Mouse (Mus musculus): Measurements from ENCODE around the gene Spef1. TPM values are rescaled to one million over a fixed set of nuclear protein-coding genes. Genes with fewer than 3 reads are reported as not detected.

Gene Spef1
- polyA plus RNA-seq, 1 experiment, result 10.8 TPM

GRCm38 (mm10) chr2:131208356-131208755, 21.3 kb upstream of the Spef1 start:
- Histone ChIP-seq H3K4me1 (ENCODE audit: control insufficient read depth, insufficient read depth, low read length) (peaks cover 4% of the 10 kb centered on the region), H3K4me3 (ENCODE audit: insufficient read depth, low read length) (no peak overlapping the region), H3K27ac (ENCODE audit: insufficient read depth, low read length) (no peak overlapping the region)
- TF ChIP-seq CTCF (IDR thresholded peaks at IDR 0.05; ENCODE audit: borderline replicate concordance, insufficient read depth, low read length) (no peak), POLR2A (IDR thresholded peaks at IDR 0.05; ENCODE audit: low read depth, low read length) (no peak)

DNA sequence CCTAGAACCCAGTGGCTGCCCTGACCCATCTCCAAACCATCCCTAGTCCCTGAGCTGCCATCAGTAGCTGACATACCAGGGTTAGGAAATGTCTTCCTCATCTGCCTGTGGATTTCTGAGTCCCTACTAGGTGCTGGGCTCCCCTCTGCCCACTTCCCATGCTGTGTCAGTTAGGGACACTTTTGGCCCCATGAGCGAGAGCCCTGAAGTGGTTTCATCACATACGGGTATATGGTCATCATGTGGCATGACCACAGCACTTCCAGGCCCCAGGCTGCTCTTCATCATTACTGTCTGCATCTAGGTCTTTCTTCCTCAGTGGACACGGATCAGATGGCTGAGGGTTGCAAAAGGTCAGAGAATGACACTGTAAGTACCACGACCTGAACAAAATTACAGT, 19.7 kb upstream of the Spef1 start, which contains the start of gene Ap5s1:
TSS of gene Ap5s1 (plus strand) at position 301 of the 400 bp plus-strand sequence.
- H3K4me3 ChIP-seq (ENCODE audit: insufficient read depth, low read length), result no peak within 1 kb of the TSS
- H3K27ac ChIP-seq (ENCODE audit: insufficient read depth, low read length), result no peak within 1 kb of the TSS
- H3K4me1 ChIP-seq (ENCODE audit: control insufficient read depth, insufficient read depth, low read length), result peaks cover 4% of the 10 kb centered on the region
- no peak for TF ChIP-seq CTCF (IDR thresholded peaks at IDR 0.05; ENCODE audit: borderline replicate concordance, insufficient read depth, low read length)
- TF ChIP-seq POLR2A (IDR thresholded peaks at IDR 0.05; ENCODE audit: low read depth, low read length), result no peak

DNA sequence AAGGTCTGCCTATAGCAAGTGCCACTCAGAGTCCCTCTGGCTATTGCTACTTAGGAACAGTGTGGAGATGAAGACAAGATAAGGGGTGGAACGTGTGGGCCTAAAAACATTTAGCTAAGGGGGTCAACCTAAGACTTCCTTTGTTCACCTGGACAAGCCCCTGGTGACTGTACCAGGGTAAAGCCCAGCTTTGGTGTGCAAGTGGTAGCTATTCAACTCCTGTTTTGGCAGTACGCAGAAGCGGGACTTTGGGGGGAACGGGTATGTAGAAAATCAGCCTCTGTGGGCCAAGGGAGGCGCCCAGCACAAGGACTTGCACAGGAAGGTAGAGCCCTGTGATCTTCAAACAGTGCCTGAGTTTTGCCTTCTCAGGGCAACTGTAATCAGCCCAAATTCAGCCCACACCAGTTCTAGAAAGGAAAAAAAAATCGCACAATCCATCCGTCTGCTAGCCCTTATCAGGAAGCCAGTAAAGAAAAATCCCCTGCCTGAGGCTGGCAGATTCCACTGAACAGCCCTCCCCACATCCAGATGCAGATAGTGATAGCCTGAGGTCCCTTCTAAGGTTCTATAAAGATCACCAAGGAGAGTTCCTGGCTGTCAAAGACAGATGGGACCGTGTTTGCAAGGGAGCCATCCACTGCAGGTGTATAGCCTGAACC, 18.6 kb upstream of the Spef1 start:
- TF ChIP-seq POLR2A (IDR thresholded peaks at IDR 0.05; ENCODE audit: low read depth, low read length), result no peak
- no peak for TF ChIP-seq CTCF (IDR thresholded peaks at IDR 0.05; ENCODE audit: borderline replicate concordance, insufficient read depth, low read length)
- no peak overlapping the region for H3K4me3 ChIP-seq (ENCODE audit: insufficient read depth, low read length)
- peaks cover 4% of the 10 kb centered on the region for H3K4me1 ChIP-seq (ENCODE audit: control insufficient read depth, insufficient read depth, low read length)
- peak overlapping the region; percentile 97; the same call in 1 of the 2 replicates for H3K27ac ChIP-seq (ENCODE audit: insufficient read depth, low read length)

GRCm38 (mm10) chr2:131204410-131204981, 17.4 kb upstream of the Spef1 start:
- H3K4me3 ChIP-seq (ENCODE audit: insufficient read depth, low read length), result no peak overlapping the region
- peaks cover 4% of the 10 kb centered on the region for H3K4me1 ChIP-seq (ENCODE audit: control insufficient read depth, insufficient read depth, low read length)
- TF ChIP-seq POLR2A (IDR thresholded peaks at IDR 0.05; ENCODE audit: low read depth, low read length) (peak; percentile 68), CTCF (IDR thresholded peaks at IDR 0.05; ENCODE audit: borderline replicate concordance, insufficient read depth, low read length) (no peak)
- H3K27ac ChIP-seq (ENCODE audit: insufficient read depth, low read length), result peak overlapping the region; percentile 97

DNA sequence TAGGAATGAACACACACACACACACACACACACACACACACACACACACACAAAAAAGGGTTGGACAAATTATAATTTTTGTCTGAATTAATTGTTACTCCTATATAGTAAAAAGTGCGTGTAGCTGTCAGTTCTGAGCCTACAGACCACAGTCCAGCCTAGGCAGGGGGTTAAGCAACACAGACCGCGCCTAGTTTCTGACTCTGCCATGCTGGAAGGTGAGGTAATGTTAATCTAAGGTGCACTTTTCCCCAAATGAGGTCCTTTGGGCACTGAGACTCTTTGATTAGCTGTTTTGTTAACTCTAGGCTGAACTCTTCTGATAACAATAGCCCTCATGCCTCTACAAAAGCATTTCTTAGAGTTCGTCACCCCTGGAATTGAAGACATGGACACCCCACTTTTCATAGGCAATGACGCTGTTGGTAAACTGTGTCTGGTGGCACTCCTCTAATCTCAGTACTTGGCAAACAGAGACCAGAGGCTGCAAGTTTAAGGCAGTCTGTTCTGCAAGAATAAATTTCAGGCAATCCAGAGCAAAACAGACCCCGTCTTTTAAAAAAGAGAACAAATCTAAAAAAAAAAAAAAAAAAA, 16.8 kb upstream of the Spef1 start:
- Histone ChIP-seq H3K27ac (ENCODE audit: insufficient read depth, low read length) (peak overlapping the region; percentile 97), H3K4me1 (ENCODE audit: control insufficient read depth, insufficient read depth, low read length) (peaks cover 4% of the 10 kb centered on the region), H3K4me3 (ENCODE audit: insufficient read depth, low read length) (no peak overlapping the region)
- TF ChIP-seq CTCF (IDR thresholded peaks at IDR 0.05; ENCODE audit: borderline replicate concordance, insufficient read depth, low read length), result no peak
- TF ChIP-seq POLR2A (IDR thresholded peaks at IDR 0.05; ENCODE audit: low read depth, low read length), result no peak

- TF ChIP-seq POLR2A (IDR thresholded peaks at IDR 0.05; ENCODE audit: low read depth, low read length) (no peak), CTCF (IDR thresholded peaks at IDR 0.05; ENCODE audit: borderline replicate concordance, insufficient read depth, low read length) (no peak)
- Histone ChIP-seq H3K4me3 (ENCODE audit: insufficient read depth, low read length) (no peak overlapping the region), H3K4me1 (ENCODE audit: control insufficient read depth, insufficient read depth, low read length) (peaks cover 4% of the 10 kb centered on the region), H3K27ac (ENCODE audit: insufficient read depth, low read length) (no peak overlapping the region)
Observed at GRCm38 (mm10) chr2:131201262-131201661, 14.2 kb upstream of the Spef1 start.

DNA sequence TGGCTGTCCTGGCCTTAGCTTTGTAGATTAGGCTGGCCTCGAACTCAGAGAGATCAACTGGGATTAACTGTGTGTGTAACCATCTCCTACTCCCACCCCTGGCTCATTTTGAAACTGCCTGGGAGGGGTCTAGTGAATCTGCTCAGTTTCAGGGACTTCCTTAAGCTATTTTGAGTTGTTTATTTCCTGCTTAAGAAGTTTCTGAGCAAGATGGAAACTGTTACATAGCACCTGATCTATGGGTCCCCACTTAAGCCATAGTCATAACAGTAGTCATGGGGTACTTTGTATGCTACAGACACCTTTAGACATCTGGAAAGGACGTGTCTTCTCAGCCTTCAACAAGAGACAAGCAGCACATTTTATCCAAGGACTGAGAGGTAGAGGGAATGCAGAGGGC, 13.6 kb upstream of the Spef1 start:
- no peak overlapping the region for H3K4me3 ChIP-seq (ENCODE audit: insufficient read depth, low read length)
- peaks cover 4% of the 10 kb centered on the region for H3K4me1 ChIP-seq (ENCODE audit: control insufficient read depth, insufficient read depth, low read length)
- no peak overlapping the region for H3K27ac ChIP-seq (ENCODE audit: insufficient read depth, low read length)
- TF ChIP-seq POLR2A (IDR thresholded peaks at IDR 0.05; ENCODE audit: low read depth, low read length) (no peak), CTCF (IDR thresholded peaks at IDR 0.05; ENCODE audit: borderline replicate concordance, insufficient read depth, low read length) (no peak)

DNA sequence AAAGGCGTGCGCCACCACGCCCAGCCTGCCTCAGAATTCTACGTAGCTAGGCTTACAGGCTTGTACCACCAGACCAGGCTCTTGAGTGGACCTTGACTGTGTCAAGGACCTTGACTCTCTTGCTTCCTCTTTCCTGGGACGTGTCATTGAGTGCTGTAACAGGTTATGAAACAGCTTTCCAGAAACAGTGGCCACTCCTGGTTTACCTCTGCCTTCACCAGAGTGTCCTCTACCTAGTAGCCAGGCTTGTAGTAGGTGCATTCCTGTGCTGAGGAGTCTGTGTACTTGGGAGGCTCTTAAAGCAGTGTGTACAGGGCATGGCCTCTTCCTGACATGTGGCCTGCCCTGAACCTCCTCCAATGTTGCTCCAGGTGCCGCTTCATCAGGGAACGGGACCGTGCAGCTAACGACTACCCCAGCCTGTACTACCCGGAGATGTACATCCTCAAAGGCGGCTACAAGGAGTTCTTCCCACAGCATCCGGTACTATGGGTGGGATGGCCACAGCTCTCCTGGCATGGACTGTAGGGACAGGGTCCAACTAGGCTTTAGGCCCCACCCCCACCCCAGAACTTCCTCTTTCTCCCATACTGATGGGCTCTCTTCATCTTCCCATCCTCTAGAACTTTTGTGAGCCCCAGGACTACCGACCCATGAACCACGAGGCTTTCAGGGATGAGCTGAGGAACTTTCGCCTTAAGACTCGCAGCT, 9.7 kb upstream of the Spef1 start:
- Histone ChIP-seq H3K4me3 (ENCODE audit: insufficient read depth, low read length) (no peak overlapping the region), H3K4me1 (ENCODE audit: control insufficient read depth, insufficient read depth, low read length) (no peaks in the 10 kb centered on the region), H3K27ac (ENCODE audit: insufficient read depth, low read length) (no peak overlapping the region)
- TF ChIP-seq POLR2A (IDR thresholded peaks at IDR 0.05; ENCODE audit: low read depth, low read length), result no peak
- no peak for TF ChIP-seq CTCF (IDR thresholded peaks at IDR 0.05; ENCODE audit: borderline replicate concordance, insufficient read depth, low read length)

GRCm38 (mm10) chr2:131191005-131191390, 3.9 kb upstream of the Spef1 start:
- TF ChIP-seq CTCF (IDR thresholded peaks at IDR 0.05; ENCODE audit: borderline replicate concordance, insufficient read depth, low read length) (no peak), POLR2A (IDR thresholded peaks at IDR 0.05; ENCODE audit: low read depth, low read length) (no peak)

More at GRCm38 (mm10) chr2:131191005-131191390, 3.9 kb upstream of the Spef1 start:
- Histone ChIP-seq H3K4me3 (ENCODE audit: insufficient read depth, low read length) (no peak overlapping the region), H3K4me1 (ENCODE audit: control insufficient read depth, insufficient read depth, low read length) (peaks cover 5% of the 10 kb centered on the region; the same call in 1 of the 2 replicates), H3K27ac (ENCODE audit: insufficient read depth, low read length) (no peak overlapping the region)

Measured in embryonic fibroblast, embryonic 13.5 days (primary cell).